Mouse (Mus musculus) bone marrow macrophage, adult 2 months (primary cell): ENCODE data around the gene Gm20388. TPM values are rescaled to one million over a fixed set of nuclear protein-coding genes. Genes with fewer than 3 reads are reported as not detected.

Source experiments
- H3K27ac ChIP-seq: 2 replicates; pipeline ENCODE4 v1.5.1; 2012; ENCODE audit warnings: low read depth, low read length; ENCODE audit not compliant: insufficient read depth
- H3K4me1 ChIP-seq: 2 replicates; pipeline ENCODE4 v1.6.1; 2012; ENCODE audit warnings: low read length; ENCODE audit not compliant: control insufficient read depth, insufficient read depth
- H3K4me3 ChIP-seq: 2 replicates; pipeline ENCODE4 v1.5.1; 2012; ENCODE audit warnings: mild to moderate bottlenecking, low read length, moderate library complexity; ENCODE audit not compliant: insufficient read depth
- CTCF ChIP-seq: IDR thresholded peaks from 2 replicates; pipeline ENCODE4 v1.5.1; 2012; ENCODE audit warnings: low read depth, mild to moderate bottlenecking, low read length, moderate library complexity
- POLR2A ChIP-seq: IDR thresholded peaks from 2 replicates; pipeline ENCODE4 v1.6.1; 2012; ENCODE audit warnings: mild to moderate bottlenecking, low read depth, low read length, borderline replicate concordance
- polyA plus RNA-seq: library from polyadenylated mRNA; stranded (reverse); fragments of >200 nt; gene quantifications from 2 replicates; pipeline ENCODE4 v1.2.4, GENCODE M21; 2012; ENCODE audit not compliant: missing spikeins, insufficient read depth, insufficient read length

The Gm20388 gene
- polyA plus RNA-seq, 1 experiment, result 32.7 TPM

DNA sequence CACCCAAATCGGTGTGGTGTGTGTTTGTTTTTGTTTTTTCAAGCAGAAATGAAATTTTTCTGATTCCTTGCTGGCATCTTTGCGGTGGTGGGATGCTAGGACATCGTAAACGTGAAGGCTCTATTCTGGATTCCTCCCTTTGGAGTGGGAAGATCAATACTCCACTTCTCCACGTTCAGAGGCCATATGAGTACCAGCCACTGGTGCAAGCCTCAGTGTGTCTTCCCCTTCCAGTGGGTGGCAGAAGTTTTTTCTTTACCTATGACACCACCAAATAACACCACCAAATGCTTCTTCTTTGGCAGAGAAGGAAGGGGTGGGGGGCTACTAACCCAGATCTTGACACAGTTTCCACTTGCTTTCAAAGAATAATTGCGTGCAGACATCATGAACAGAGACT is 1215.5 kb downstream of the Gm20388 start:
- H3K27ac ChIP-seq, result no peak overlapping the region
- TF ChIP-seq POLR2A, result no peak
- TF ChIP-seq CTCF, result no peak
- no peak overlapping the region for H3K4me3 ChIP-seq
- H3K4me1 ChIP-seq, result no peaks in the 10 kb centered on the region

DNA sequence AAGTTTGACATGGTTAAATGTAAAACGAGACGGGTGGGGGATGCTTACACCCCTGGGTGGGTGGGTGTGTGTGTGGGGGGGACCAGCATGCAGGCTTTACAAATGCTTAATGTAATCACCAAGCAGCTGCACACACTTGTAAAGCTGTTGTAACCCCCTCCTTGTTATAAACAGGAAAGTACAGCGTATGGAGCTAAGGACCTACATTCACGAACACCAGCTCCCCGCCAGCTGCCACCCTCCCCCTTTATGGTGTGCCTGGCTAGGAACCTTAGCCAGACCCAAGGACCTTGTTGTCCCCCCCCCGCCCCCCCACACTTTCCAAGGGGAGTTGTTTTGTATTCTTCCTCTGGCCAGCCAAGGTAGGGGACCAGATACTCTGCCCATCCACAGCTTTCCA is 1216.1 kb downstream of the Gm20388 start:
- TF ChIP-seq CTCF (no peak), POLR2A (no peak)
- no peak overlapping the region for H3K4me3 ChIP-seq
- no peak overlapping the region for H3K27ac ChIP-seq
- no peaks in the 10 kb centered on the region for H3K4me1 ChIP-seq

DNA sequence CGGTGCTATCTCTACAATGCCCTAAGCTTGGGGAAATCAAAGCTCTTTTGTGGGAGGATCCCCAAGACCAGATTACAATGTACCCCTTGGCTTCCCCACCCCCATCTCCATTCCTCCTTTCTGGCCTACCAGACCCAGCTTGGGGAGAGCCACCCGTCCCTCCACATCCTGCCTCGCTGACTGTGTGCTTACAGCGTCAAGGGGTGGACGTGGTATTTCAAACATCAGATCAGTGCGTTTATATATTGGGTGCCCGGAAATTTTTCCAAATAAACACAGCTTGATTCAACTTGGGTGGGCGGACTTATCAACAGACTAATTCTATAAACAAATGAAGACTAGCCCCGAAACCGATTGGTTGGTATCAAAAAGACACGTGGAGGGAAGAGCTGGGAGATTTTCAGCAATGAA is 1216.7 kb downstream of the Gm20388 start:
- no peak overlapping the region for H3K27ac ChIP-seq
- no peak overlapping the region for H3K4me3 ChIP-seq
- no peaks in the 10 kb centered on the region for H3K4me1 ChIP-seq
- TF ChIP-seq POLR2A (no peak), CTCF (no peak)

DNA sequence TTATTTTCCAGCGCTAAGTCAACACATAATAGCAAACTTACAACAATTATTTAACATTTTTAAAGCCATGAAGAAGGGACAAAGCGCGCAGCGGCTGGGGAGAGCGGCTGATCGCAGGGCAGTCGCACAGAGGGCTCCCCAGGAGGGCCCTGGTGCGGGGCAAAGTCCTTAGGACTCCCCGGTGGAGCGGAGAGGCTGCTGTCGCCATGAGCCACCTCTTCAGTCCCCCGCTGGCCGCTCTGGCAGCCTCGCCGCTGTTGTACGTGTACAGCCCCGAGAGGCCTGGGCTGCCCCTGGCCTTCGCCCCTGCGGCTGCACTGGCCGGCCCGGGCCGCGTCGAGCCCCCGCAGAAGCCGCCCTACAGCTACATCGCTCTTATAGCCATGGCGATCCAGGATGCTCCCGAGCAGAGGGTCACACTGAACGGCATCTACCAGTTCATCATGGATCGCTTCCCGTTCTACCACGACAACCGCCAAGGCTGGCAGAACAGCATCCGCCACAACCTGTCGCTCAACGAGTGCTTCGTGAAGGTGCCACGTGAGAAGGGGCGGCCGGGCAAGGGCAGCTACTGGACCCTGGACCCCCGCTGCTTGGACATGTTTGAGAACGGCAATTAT is 1217.2 kb downstream of the Gm20388 start, which contains the start of gene Foxl1:
TSS of gene Foxl1 (plus strand) at position 185 of the 620 bp plus-strand sequence.
- H3K4me1 ChIP-seq, result no peaks in the 10 kb centered on the region
- no peak within 1 kb of the TSS for H3K4me3 ChIP-seq
- TF ChIP-seq CTCF (no peak), POLR2A (no peak)
- no peak within 1 kb of the TSS for H3K27ac ChIP-seq

DNA sequence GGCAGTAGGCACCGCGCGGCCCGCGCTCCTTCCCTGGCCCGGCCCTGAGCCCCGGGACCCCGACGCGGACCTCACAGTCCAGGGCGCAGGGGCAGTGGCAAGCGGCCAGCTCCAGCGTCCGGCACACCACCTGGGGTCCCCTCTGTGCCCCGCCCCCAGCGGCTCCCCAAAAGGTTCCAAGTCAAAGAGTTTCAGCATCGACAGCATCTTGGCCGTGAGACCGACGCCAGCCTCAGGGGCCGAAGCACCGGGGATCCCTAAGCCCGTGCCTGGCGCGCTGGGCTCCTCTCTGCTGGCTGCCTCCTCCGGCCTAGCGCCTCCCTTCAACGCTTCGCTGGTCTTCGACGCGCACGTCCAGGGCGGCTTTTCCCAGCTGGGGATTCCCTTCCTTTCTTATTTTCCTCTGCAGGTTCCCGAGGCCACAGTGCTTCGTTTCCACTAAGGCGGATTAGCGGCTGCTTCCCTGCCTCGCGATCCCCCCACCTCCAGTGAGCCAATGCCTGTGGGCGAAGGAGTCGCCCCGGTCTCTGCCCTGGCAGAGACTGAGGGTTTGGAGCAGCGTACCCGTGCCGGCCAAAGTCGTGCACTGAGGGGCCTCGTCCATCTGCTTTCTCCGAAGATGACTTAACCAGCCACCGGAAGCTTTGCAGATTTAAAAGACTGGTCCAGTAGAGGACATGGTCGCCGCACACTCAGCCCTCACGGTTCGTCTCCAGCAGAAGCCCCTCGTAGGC is 1218.1 kb downstream of the Gm20388 start:
- TF ChIP-seq CTCF (no peak), POLR2A (no peak)
- H3K4me3 ChIP-seq, result no peak overlapping the region
- no peak overlapping the region for H3K27ac ChIP-seq
- no peaks in the 10 kb centered on the region for H3K4me1 ChIP-seq

DNA sequence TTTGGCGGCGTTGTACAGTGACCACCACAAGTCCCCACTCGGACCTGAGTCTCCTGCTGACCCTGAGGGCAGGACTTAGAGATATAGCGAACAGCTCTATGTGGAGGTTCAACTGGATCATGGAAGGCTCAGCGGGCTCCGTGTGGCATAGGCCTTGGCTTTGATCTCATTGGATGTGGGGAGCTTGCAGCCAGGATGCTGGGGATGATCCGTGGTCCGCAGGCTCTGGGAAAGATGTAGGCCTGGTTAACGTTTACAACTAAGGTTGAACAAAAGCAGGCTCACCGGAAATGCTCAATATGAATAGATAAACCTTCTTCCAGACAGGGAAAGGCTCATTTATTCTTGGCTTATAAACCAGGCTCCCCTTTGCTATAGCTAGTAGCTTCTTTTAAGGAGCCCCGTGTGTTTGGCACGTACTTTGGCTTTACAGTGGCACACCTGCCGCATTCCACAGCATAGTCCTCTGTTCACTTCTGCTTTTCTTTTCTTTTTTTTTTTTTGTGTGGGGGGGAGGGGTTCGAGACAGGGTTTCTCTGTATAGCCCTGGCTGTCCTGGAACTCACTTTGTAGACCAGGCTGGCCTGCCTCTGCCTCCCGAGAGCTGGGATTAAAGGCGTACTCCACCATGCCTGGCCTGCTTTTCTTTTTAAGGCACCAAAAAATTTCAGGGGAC is 1218.8 kb downstream of the Gm20388 start:
- Histone ChIP-seq H3K27ac (no peak overlapping the region), H3K4me3 (no peak overlapping the region), H3K4me1 (no peaks in the 10 kb centered on the region)
- TF ChIP-seq POLR2A (no peak), CTCF (no peak)

DNA sequence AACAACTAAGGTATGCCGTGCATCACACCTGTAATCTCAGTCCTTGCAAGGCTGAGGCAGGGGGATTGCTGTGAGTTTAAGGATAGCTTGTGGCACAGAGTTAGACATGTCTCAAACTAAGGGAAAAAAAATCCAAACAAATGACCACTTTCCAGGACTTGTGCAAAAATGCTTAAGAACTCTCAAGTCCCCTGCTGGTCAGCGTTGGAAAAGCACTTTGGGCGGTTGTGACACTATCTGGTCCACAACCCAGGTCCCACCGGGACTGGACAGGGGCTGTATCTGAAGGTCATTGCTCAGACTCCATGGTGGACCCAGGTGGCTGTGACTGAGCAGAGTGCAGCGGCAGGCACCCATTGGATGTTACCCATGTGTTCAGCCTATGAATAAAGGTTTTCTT is 1219.9 kb downstream of the Gm20388 start:
- no peak overlapping the region for H3K4me3 ChIP-seq
- H3K4me1 ChIP-seq, result no peaks in the 10 kb centered on the region
- no peak overlapping the region for H3K27ac ChIP-seq
- no peak for TF ChIP-seq CTCF

DNA sequence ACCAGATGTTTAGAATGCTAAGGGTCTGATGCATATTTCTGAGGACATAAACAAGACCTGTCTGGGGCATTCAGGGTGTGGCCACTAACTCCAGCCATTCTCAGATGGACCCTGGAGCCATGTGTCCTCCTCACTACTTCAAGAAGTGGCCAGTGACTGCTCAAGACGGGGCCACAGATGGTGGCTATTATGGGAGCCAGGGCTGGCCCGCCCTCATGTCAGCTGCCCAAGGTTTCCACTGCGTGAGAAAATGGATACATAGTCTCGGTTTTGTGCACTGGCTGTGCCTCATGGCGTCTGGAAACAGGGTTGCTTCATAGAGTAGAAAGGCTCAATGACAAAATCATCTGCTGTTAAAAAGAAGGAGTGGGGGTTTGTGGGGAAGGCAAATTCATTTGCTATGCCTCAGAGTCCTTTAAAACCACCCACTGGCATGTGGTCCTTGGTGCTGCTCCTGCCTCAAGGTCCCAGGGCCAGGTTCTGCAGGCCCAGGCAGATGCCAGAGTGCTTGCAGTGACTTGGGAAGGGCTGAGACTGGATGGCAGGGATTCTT is 1222.4 kb downstream of the Gm20388 start:
- TF ChIP-seq POLR2A (no peak), CTCF (no peak)
- no peak overlapping the region for H3K4me3 ChIP-seq
- no peaks in the 10 kb centered on the region for H3K4me1 ChIP-seq
- H3K27ac ChIP-seq, result no peak overlapping the region

DNA sequence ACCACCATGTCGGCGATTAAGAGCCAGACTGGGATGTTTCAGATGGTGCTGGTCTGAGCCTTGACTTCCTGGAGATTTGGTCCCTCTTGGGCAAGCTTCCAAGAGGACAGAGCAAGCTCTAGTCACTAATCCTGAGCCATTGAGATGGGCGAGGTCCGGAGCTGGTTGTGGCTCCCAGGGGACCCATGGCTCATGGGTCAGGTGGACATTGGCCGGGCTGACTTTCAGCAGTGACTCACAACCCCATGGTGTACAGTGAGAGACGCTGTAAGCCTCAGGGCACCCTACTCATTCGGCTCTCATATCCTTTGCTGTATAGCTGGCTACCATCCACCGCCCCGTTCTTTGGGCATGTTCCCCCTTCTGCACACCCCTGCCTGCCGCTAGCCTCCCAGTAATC is 1223.5 kb downstream of the Gm20388 start:
- H3K4me3 ChIP-seq, result no peak overlapping the region
- no peak overlapping the region for H3K27ac ChIP-seq
- TF ChIP-seq POLR2A (no peak), CTCF (no peak)
- no peaks in the 10 kb centered on the region for H3K4me1 ChIP-seq

DNA sequence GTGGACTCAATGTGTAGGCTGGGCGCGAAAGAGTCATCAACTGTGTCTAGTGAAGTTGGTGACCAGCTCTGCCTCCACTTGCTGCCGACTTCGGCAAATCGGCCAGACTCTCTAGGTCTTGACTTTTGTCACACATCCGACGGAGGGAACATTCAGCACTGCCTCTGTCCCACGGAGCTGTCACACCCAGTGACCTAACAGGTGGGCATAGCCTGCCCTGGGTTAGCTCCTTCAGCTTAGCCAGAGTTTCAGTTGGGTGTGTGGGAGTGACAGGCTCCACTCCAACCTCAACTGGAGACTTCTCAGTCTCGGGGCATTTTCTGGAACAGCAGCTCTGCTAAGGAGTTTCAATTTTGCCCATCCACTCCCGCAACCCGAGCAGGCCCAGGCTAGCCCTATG is 1223.9 kb downstream of the Gm20388 start:
- TF ChIP-seq CTCF, result no peak
- no peak for TF ChIP-seq POLR2A
- Histone ChIP-seq H3K27ac (no peak overlapping the region), H3K4me3 (no peak overlapping the region), H3K4me1 (no peaks in the 10 kb centered on the region)
